ENCODE assay signal across 9 mouse cellular contexts in genomic region chr17:79840254-79841238, GRCm38 (mm10). TPM values are rescaled to one million over a fixed set of nuclear protein-coding genes. Genes with fewer than 3 reads are reported as not detected.
A peak's percentile ranks its signal among the peaks of the same experiment; 100 is the strongest.
DNase-seq lines count a peak whose midpoint lies in the region; ATAC-seq and TF ChIP-seq lines count a peak whose summit lies in the region.
"Had no signal": no experiment of that assay in that cellular context is flagged by ENCODE, and none has a peak within 500 bp of the region (broad histone marks: within the 10 kb centered on the region; RNA-seq: fewer than 3 reads in every experiment).

No protein-coding gene starts in this region.

- ATAC-seq in CD4-positive, CD25-positive, alpha-beta regulatory T cell, adult 4 months = peak; percentile 80
- ATAC-seq in embryonic facial prominence, embryonic 14.5 days (ENCODE audit: low read depth) = peak; percentile 81
- peak; percentile 29 for ATAC-seq in lung, embryonic 14.5 days (ENCODE audit: insufficient read depth)
- ATAC-seq in erythroblast, adult 5-6 weeks (replicated peaks; ENCODE audit: low FRiP score, poor library complexity, severe bottlenecking) = no peak

- DNase-seq in adrenal gland, adult (ENCODE audit: inconsistent age in 2 of 2, low spot score in 1 of 2) = peak; percentile 55 to 88
- DNase-seq in embryonic facial prominence, embryonic 14.5 days (ENCODE audit: low spot score) = peak; percentile 83
- DNase-seq in heart, postnatal 4 days = peak; percentile 83
- peak; percentile 38 for DNase-seq in large intestine, adult 2 months (ENCODE audit: low read depth, low spot score)
- peak; percentile 92 for DNase-seq in lung, embryonic 14.5 days
- peak; percentile 32 for DNase-seq in retina, adult 2 months (ENCODE audit: low read depth, low spot score)

- H3K9ac ChIP-seq in embryonic facial prominence, embryonic 14.5 days (ENCODE audit: low read depth, low read length) = no peak overlapping the region
- no peak overlapping the region for H3K9ac ChIP-seq in lung, embryonic 14.5 days
- H3K9ac ChIP-seq: heart, embryonic 15.5 days had no signal

- H3K27me3 ChIP-seq in embryonic facial prominence, embryonic 14.5 days (replicated peaks; ENCODE audit: control insufficient read depth, insufficient read depth, low read length) = no peaks in the 10 kb centered on the region
- no peaks in the 10 kb centered on the region for H3K27me3 ChIP-seq in lung, embryonic 14.5 days (ENCODE audit: insufficient read depth, low read length)

- TF ChIP-seq CTCF in lung, embryonic 14.5 days (IDR thresholded peaks at IDR 0.05; ENCODE audit: low read depth) = peak; percentile 99

- no peak overlapping the region for H3K4me3 ChIP-seq in embryonic facial prominence, embryonic 14.5 days (ENCODE audit: low read depth, low read length)
- no peak overlapping the region for H3K4me3 ChIP-seq in lung, embryonic 14.5 days (ENCODE audit: low read depth, low read length)
- H3K4me3 ChIP-seq: heart, embryonic 15.5 days had no signal

- no peaks in the 10 kb centered on the region for H3K36me3 ChIP-seq in embryonic facial prominence, embryonic 14.5 days (ENCODE audit: control insufficient read depth, insufficient read depth, low read length)
- no peaks in the 10 kb centered on the region for H3K36me3 ChIP-seq in lung, embryonic 14.5 days (ENCODE audit: insufficient read depth)
- H3K36me3 ChIP-seq: heart, embryonic 15.5 days had no signal

- H3K9me3 ChIP-seq in embryonic facial prominence, embryonic 14.5 days (ENCODE audit: control insufficient read depth, low read length) = no peaks in the 10 kb centered on the region
- H3K9me3 ChIP-seq in lung, embryonic 14.5 days (ENCODE audit: low read depth, low read length) = no peaks in the 10 kb centered on the region
- H3K9me3 ChIP-seq: heart, embryonic 15.5 days had no signal

- H3K4me1 ChIP-seq in embryonic facial prominence, embryonic 14.5 days (ENCODE audit: control insufficient read depth, insufficient read depth, low read length) = no peaks in the 10 kb centered on the region
- no peaks in the 10 kb centered on the region for H3K4me1 ChIP-seq in lung, embryonic 14.5 days (ENCODE audit: insufficient read depth)
- H3K4me1 ChIP-seq: heart, embryonic 15.5 days had no signal

- WGBS in embryonic facial prominence, embryonic 14.5 days = 46% methylated on average over 7 of the region's 7 CpGs
- 41% methylated on average over 7 of the region's 7 CpGs for WGBS in large intestine, adult 2 months
- 43% methylated on average over 7 of the region's 7 CpGs for WGBS in lung, embryonic 14.5 days

- no peak overlapping the region for H3K4me2 ChIP-seq in embryonic facial prominence, embryonic 14.5 days (ENCODE audit: low read depth, low read length)
- no peak overlapping the region for H3K4me2 ChIP-seq in lung, embryonic 14.5 days
- H3K4me2 ChIP-seq: heart, embryonic 15.5 days had no signal

- H3K27ac ChIP-seq in embryonic facial prominence, embryonic 14.5 days (replicated peaks; ENCODE audit: low read depth, low read length) = no peak overlapping the region
- no peak overlapping the region for H3K27ac ChIP-seq in lung, embryonic 14.5 days (ENCODE audit: low read depth)
- H3K27ac ChIP-seq: heart, embryonic 15.5 days had no signal

RNA-seq across cellular contexts. Expression of gene Atl2, which starts 55.4 kb away (rescaled TPM):
- polyA plus RNA-seq in CD4-positive, CD25-positive, alpha-beta regulatory T cell, adult 4 months (2017; shearing (Covaris generic)) = 10 to 100 TPM; 14.3 to 14.4 TPM
- 29.7 and 31.7 TPM in 2 replicates for polyA plus RNA-seq in embryonic facial prominence, embryonic 14.5 days (2014; fragmentation: Nextera tagmentation; extraction: Ambion mirVana)
- 10 to 100 TPM; 32.5 to 33.8 TPM for total RNA-seq in heart, postnatal 4 days (2021)
- 16.1 and 26.3 TPM in 2 replicates for polyA plus RNA-seq in large intestine, adult 2 months (2012; rRNA removed)
- polyA plus RNA-seq in lung, embryonic 14.5 days (2014; fragmentation: Nextera tagmentation; extraction: Ambion mirVana) = 38.4 and 39.8 TPM in 2 replicates
- total RNA-seq in erythroblast, adult 5-6 weeks (2015; ENCODE audit: low replicate concordance) = 16.7 and 30.1 TPM in 2 replicates
- 21.6 and 38.2 TPM in 2 replicates for total RNA-seq in erythroblast, adult 5-6 weeks (2017; ENCODE audit: low replicate concordance)

Comparison
In these comparisons a context has a peak if more than half of its experiments do, and no peak if none do; other contexts are left out.
1. DNase-seq: peak in every context shown above with its lines; median percentile 92 in lung, embryonic 14.5 days; 83 in embryonic facial prominence, embryonic 14.5 days; 83 in heart, postnatal 4 days; 72 in adrenal gland, adult; 38 in large intestine, adult 2 months; 32 in retina, adult 2 months.